Mouse (Mus musculus) B cell, adult 2 months (primary cell): ENCODE data around the gene Prox2.

Source experiments
- DNase-seq, 2 experiments: peaks; one replicate each; pipeline ENCODE4 v3.0.0; 2022

Gene Prox2

GRCm38 (mm10) chr12:85091190-85091589, 19.4 kb downstream of the Prox2 start:
- DNase-seq, result no peak

- no peak for DNase-seq
These were observed 22.7 kb downstream of the Prox2 start for GRCm38 (mm10) chr12:85087845-85088244.

- no peak for DNase-seq
These were observed 25.6 kb downstream of the Prox2 start for GRCm38 (mm10) chr12:85084941-85085340.

GRCm38 (mm10) chr12:85084257-85084656, 26.3 kb downstream of the Prox2 start:
- DNase-seq, result no peak

- no peak for DNase-seq
These were observed 33.5 kb downstream of the Prox2 start for GRCm38 (mm10) chr12:85077100-85077499.

- no peak for DNase-seq
These were observed 39.5 kb downstream of the Prox2 start for GRCm38 (mm10) chr12:85071043-85071442.

- no peak for DNase-seq
These were observed 59.3 kb downstream of the Prox2 start for GRCm38 (mm10) chr12:85051218-85051617.
